Mouse (Mus musculus) brain, embryonic 14.5 days (tissue): ENCODE measurements around the gene Hba-x.

ENCODE experiments used
- CTCF ChIP-seq: fragments of 200-500 bp; IDR thresholded peaks from 2 replicates; pipeline ENCODE4 v1.5.1; 2012; ENCODE audit warnings: inconsistent platforms, mild to moderate bottlenecking, moderate library complexity, borderline replicate concordance; ENCODE audit not compliant: insufficient read depth, insufficient read length; ENCODE audit errors: extremely low read depth
- POLR2A ChIP-seq: fragments of 200-500 bp; IDR thresholded peaks from 2 replicates; pipeline ENCODE4 v1.6.1; 2012; ENCODE audit warnings: mild to moderate bottlenecking, inconsistent platforms, borderline replicate concordance; ENCODE audit not compliant: poor library complexity, insufficient read depth, insufficient read length, severe bottlenecking; ENCODE audit errors: extremely low read depth

DNA sequence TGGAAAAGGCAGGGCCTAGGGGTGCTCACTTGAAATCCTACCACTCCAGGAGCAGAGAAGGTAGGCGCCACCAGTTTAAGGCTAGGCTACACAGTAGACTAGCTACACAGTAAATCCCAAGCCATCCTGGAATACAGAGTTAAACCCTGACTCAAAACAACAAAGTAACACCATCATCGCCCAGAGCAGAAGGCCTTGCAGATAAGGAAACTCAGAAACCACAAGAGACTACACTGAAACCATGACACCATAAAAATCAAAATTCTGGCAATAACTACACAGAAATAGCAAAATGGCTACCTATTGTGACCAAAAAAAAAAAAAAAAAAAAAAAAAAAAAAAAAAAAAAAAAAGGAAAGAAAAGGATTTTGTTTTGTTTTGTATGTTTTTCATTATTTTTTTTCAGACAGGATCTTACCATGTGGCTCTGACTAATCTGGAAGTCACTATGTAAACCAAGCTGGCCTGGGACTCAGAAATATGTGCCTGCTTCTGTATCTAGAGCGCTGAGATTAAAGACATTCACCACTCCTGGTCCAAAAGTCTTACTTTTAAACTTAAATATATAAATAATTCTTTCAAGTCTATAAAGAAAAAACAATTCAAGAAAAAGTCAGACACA lies 11.0 kb upstream of the Hba-x start:
- TF ChIP-seq POLR2A (no peak), CTCF (no peak)
